Mouse (Mus musculus) fibroblast of lung, adult 2 months (primary cell): ENCODE measurements around the gene Spock2.
"Not testable (repeated sequence)": the region's sequence is repeated elsewhere in the genome, so short reads cannot be mapped to it uniquely, and the experiment has no call there.

Experiments used
- DNase-seq: peaks from one replicate; pipeline ENCODE4 v3.0.0-alpha.2; 2011; ENCODE audit warnings: low read depth

Gene Spock2

GRCm38 (mm10) chr10:60108321-60109111 is 2.5 kb downstream of the Spock2 start:
- DNase-seq: no peak

GRCm38 (mm10) chr10:60109336-60109735 is 3.3 kb downstream of the Spock2 start:
- no peak for DNase-seq

- DNase-seq: no peak
Observed at GRCm38 (mm10) chr10:60109989-60110388, 4.0 kb downstream of the Spock2 start.

- no peak for DNase-seq
Observed at GRCm38 (mm10) chr10:60110908-60111475, 5.0 kb downstream of the Spock2 start.

- no peak for DNase-seq
Observed at GRCm38 (mm10) chr10:60113965-60114690, 8.1 kb downstream of the Spock2 start.

GRCm38 (mm10) chr10:60115345-60116185 is 9.5 kb downstream of the Spock2 start:
- no peak for DNase-seq

- no peak for DNase-seq
Observed at GRCm38 (mm10) chr10:60116997-60117396, 11.0 kb downstream of the Spock2 start.

GRCm38 (mm10) chr10:60118464-60118863 is 12.4 kb downstream of the Spock2 start:
- no peak for DNase-seq

GRCm38 (mm10) chr10:60120630-60121029 is 14.6 kb downstream of the Spock2 start:
- no peak for DNase-seq

- no peak for DNase-seq
Observed at GRCm38 (mm10) chr10:60124078-60124477, 18.1 kb downstream of the Spock2 start.

GRCm38 (mm10) chr10:60125529-60126327 is 19.7 kb downstream of the Spock2 start:
- DNase-seq: no peak

- no peak for DNase-seq
Observed at GRCm38 (mm10) chr10:60128287-60128686, 22.3 kb downstream of the Spock2 start.

- DNase-seq: no peak
Observed at GRCm38 (mm10) chr10:60130504-60130903, 24.5 kb downstream of the Spock2 start.

GRCm38 (mm10) chr10:60133501-60133900 is 27.5 kb downstream of the Spock2 start:
- no peak for DNase-seq

- DNase-seq: no peak
Observed at GRCm38 (mm10) chr10:60134201-60134600, 28.2 kb downstream of the Spock2 start.

- DNase-seq: not testable (repeated sequence)
Observed at GRCm38 (mm10) chr10:60136010-60136409, 30.0 kb downstream of the Spock2 start.

- no peak for DNase-seq
Observed at GRCm38 (mm10) chr10:60136935-60137334, 30.9 kb downstream of the Spock2 start.

- no peak for DNase-seq
Observed at GRCm38 (mm10) chr10:60138680-60139079, 32.7 kb downstream of the Spock2 start.

- no peak for DNase-seq
Observed at GRCm38 (mm10) chr10:60140751-60141150, 34.7 kb downstream of the Spock2 start.

GRCm38 (mm10) chr10:60141656-60142160 is 35.7 kb downstream of the Spock2 start:
- no peak for DNase-seq

GRCm38 (mm10) chr10:60147510-60148047 is 41.6 kb downstream of the Spock2 start:
- not testable (repeated sequence) for DNase-seq
